Mouse (Mus musculus): ENCODE results near the gene Hspb7. TPM values are rescaled to one million over a fixed set of nuclear protein-coding genes. Genes with fewer than 3 reads are reported as not detected.

Hspb7 gene
- polyA plus RNA-seq, 1 experiment from 2014 or later: 4.7 TPM

- Histone ChIP-seq H3K4me3 (ENCODE audit: low read depth, low read length) (no peak overlapping the region), H3K4me1 (ENCODE audit: control insufficient read depth, insufficient read depth, low read length) (0 out of 2 replicates have a peak, but pooled peaks cover 4% of the 10 kb centered on the region), H3K27ac (ENCODE audit: low read length) (no peak overlapping the region), H3K27me3 (ENCODE audit: control insufficient read depth, insufficient read depth, low read length) (no peaks in the 10 kb centered on the region), H3K36me3 (ENCODE audit: control insufficient read depth, insufficient read depth, low read length) (no peaks in the 10 kb centered on the region), H3K4me2 (replicated peaks; ENCODE audit: low read depth, low read length) (no peak overlapping the region), H3K9me3 (ENCODE audit: control insufficient read depth, low read depth, low read length) (no peaks in the 10 kb centered on the region), H3K9ac (replicated peaks; ENCODE audit: low read depth, low read length) (no peak overlapping the region)
- ATAC-seq (ENCODE audit: insufficient number of reproducible peaks, insufficient read depth, low FRiP score, low read depth): peak; percentile 34; the same call in 1 of the 2 replicates
- 37% methylated on average over 12 of the region's 14 CpGs for WGBS
Observed at GRCm38 (mm10) chr4:141406516-141407299, 13.9 kb upstream of the Hspb7 start.

- WGBS: 92% methylated on average over 3 of the region's 3 CpGs
- Histone ChIP-seq H3K9me3 (ENCODE audit: control insufficient read depth, low read depth, low read length) (no peaks in the 10 kb centered on the region), H3K27ac (ENCODE audit: low read length) (no peak overlapping the region), H3K36me3 (ENCODE audit: control insufficient read depth, insufficient read depth, low read length) (no peaks in the 10 kb centered on the region), H3K4me2 (replicated peaks; ENCODE audit: low read depth, low read length) (no peak overlapping the region), H3K4me1 (ENCODE audit: control insufficient read depth, insufficient read depth, low read length) (0 out of 2 replicates have a peak, but pooled peaks cover 4% of the 10 kb centered on the region), H3K4me3 (ENCODE audit: low read depth, low read length) (no peak overlapping the region), H3K9ac (replicated peaks; ENCODE audit: low read depth, low read length) (no peak overlapping the region), H3K27me3 (ENCODE audit: control insufficient read depth, insufficient read depth, low read length) (no peaks in the 10 kb centered on the region)
- ATAC-seq (ENCODE audit: insufficient number of reproducible peaks, insufficient read depth, low FRiP score, low read depth): no peak
Observed at GRCm38 (mm10) chr4:141408577-141408976, 12.0 kb upstream of the Hspb7 start.

GRCm38 (mm10) chr4:141411430-141411992, 9.1 kb upstream of the Hspb7 start:
- no peak overlapping the region for H3K4me2 ChIP-seq (replicated peaks; ENCODE audit: low read depth, low read length)

GRCm38 (mm10) chr4:141415924-141416323, 4.7 kb upstream of the Hspb7 start, which contains the start of gene Clcnkb:
Gene Clcnkb (minus strand): TSS chr4:141416014.
- Histone ChIP-seq H3K9ac (replicated peaks; ENCODE audit: low read depth, low read length) (no peak within 1 kb of the TSS), H3K4me2 (replicated peaks; ENCODE audit: low read depth, low read length) (no peak within 1 kb of the TSS), H3K4me1 (ENCODE audit: control insufficient read depth, insufficient read depth, low read length) (peaks cover 9% of the 10 kb centered on the region; the same call in 1 of the 2 replicates), H3K27me3 (ENCODE audit: control insufficient read depth, insufficient read depth, low read length) (no peaks in the 10 kb centered on the region), H3K27ac (ENCODE audit: low read length) (no peak within 1 kb of the TSS), H3K9me3 (ENCODE audit: control insufficient read depth, low read depth, low read length) (no peaks in the 10 kb centered on the region), H3K4me3 (ENCODE audit: low read depth, low read length) (no peak within 1 kb of the TSS), H3K36me3 (ENCODE audit: control insufficient read depth, insufficient read depth, low read length) (no peaks in the 10 kb centered on the region)
- 67% methylated on average over 7 of the region's 7 CpGs for WGBS
- no peak for ATAC-seq (ENCODE audit: insufficient number of reproducible peaks, insufficient read depth, low FRiP score, low read depth)

More at GRCm38 (mm10) chr4:141411430-141411992, 9.1 kb upstream of the Hspb7 start:
- H3K27ac ChIP-seq (ENCODE audit: low read length): no peak overlapping the region
- H3K4me1 ChIP-seq (ENCODE audit: control insufficient read depth, insufficient read depth, low read length): no peaks in the 10 kb centered on the region
- WGBS: 15% methylated on average over 22 of the region's 22 CpGs
- no peaks in the 10 kb centered on the region for H3K27me3 ChIP-seq (ENCODE audit: control insufficient read depth, insufficient read depth, low read length)
- H3K4me3 ChIP-seq (ENCODE audit: low read depth, low read length): no peak overlapping the region
- no peak overlapping the region for H3K9ac ChIP-seq (replicated peaks; ENCODE audit: low read depth, low read length)
- H3K36me3 ChIP-seq (ENCODE audit: control insufficient read depth, insufficient read depth, low read length): no peaks in the 10 kb centered on the region
- H3K9me3 ChIP-seq (ENCODE audit: control insufficient read depth, low read depth, low read length): no peaks in the 10 kb centered on the region
- no peak for ATAC-seq (ENCODE audit: insufficient number of reproducible peaks, insufficient read depth, low FRiP score, low read depth)

GRCm38 (mm10) chr4:141419398-141420191, 984 bp upstream of the Hspb7 start:
- Histone ChIP-seq H3K4me1 (ENCODE audit: control insufficient read depth, insufficient read depth, low read length) (peaks cover 17% of the 10 kb centered on the region), H3K4me3 (ENCODE audit: low read depth, low read length) (no peak overlapping the region), H3K27ac (ENCODE audit: low read length) (no peak overlapping the region), H3K36me3 (ENCODE audit: control insufficient read depth, insufficient read depth, low read length) (no peaks in the 10 kb centered on the region), H3K9ac (replicated peaks; ENCODE audit: low read depth, low read length) (no peak overlapping the region), H3K9me3 (ENCODE audit: control insufficient read depth, low read depth, low read length) (no peaks in the 10 kb centered on the region), H3K4me2 (replicated peaks; ENCODE audit: low read depth, low read length) (no peak overlapping the region), H3K27me3 (ENCODE audit: control insufficient read depth, insufficient read depth, low read length) (no peaks in the 10 kb centered on the region)
- no peak for ATAC-seq (ENCODE audit: insufficient number of reproducible peaks, insufficient read depth, low FRiP score, low read depth)
- WGBS: 61% methylated on average over 27 of the region's 27 CpGs

DNA sequence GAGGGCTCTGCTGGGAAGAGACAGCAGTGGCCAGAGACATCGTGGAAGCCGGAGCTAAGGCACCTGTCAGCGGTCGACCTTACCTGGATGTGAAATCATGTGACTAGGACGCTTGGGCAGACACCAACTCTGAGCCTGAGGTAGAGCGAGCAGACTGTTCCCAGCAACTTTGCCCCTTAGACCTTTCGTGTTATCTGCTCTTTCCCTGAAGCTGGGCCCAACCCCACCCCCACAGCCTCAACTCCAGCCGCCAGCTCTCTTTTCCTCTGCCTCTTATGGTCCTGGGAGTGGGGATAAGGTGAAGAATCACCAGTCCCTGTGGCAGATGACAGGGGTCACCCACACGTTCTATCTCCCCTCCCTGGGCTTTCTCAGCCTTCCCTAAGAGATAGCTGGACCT, 307 bp downstream of the Hspb7 start:
- H3K4me2 ChIP-seq (replicated peaks; ENCODE audit: low read depth, low read length): no peak overlapping the region
- no peak for ATAC-seq (ENCODE audit: insufficient number of reproducible peaks, insufficient read depth, low FRiP score, low read depth)
- H3K4me3 ChIP-seq (ENCODE audit: low read depth, low read length): no peak overlapping the region
- H3K36me3 ChIP-seq (ENCODE audit: control insufficient read depth, insufficient read depth, low read length): no peaks in the 10 kb centered on the region
- 41% methylated on average over 9 of the region's 9 CpGs for WGBS
- no peak overlapping the region for H3K9ac ChIP-seq (replicated peaks; ENCODE audit: low read depth, low read length)
- H3K9me3 ChIP-seq (ENCODE audit: control insufficient read depth, low read depth, low read length): no peaks in the 10 kb centered on the region
- no peaks in the 10 kb centered on the region for H3K27me3 ChIP-seq (ENCODE audit: control insufficient read depth, insufficient read depth, low read length)
- H3K27ac ChIP-seq (ENCODE audit: low read length): peak overlapping the region; percentile 56; the same call in 1 of the 2 replicates
- H3K4me1 ChIP-seq (ENCODE audit: control insufficient read depth, insufficient read depth, low read length): peaks cover 24% of the 10 kb centered on the region

DNA sequence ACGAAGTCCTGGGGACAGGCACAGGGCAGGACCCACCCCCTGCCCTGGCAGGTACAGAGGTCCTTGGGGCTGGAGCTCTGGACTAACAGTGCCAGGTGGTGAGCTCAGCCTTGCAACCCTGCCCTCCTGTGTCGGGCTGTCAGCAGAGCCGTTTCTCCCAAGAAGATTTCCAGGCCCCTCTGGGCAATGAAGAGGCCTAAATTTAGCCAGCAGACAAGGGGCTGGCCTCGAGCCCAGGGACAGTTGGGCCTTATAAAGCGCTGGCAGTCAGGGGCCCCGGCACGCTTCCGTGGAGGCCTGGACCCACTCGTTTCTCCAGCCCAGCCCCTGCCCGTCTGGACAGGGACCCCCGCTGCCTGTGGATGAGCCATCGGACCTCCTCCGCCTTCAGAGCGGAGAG, 844 bp downstream of the Hspb7 start:
- H3K27ac ChIP-seq (ENCODE audit: low read length): peak overlapping the region; percentile 56
- peaks cover 30% of the 10 kb centered on the region for H3K4me1 ChIP-seq (ENCODE audit: control insufficient read depth, insufficient read depth, low read length)
- H3K9ac ChIP-seq (replicated peaks; ENCODE audit: low read depth, low read length): 0 out of 2 replicates have a peak overlapping the region, but pooled peaks have one; percentile 3
- WGBS: 39% methylated on average over 14 of the region's 14 CpGs
- H3K9me3 ChIP-seq (ENCODE audit: control insufficient read depth, low read depth, low read length): no peaks in the 10 kb centered on the region
- no peak overlapping the region for H3K4me2 ChIP-seq (replicated peaks; ENCODE audit: low read depth, low read length)
- H3K36me3 ChIP-seq (ENCODE audit: control insufficient read depth, insufficient read depth, low read length): no peaks in the 10 kb centered on the region
- H3K4me3 ChIP-seq (ENCODE audit: low read depth, low read length): no peak overlapping the region
- H3K27me3 ChIP-seq (ENCODE audit: control insufficient read depth, insufficient read depth, low read length): no peaks in the 10 kb centered on the region
- 0 out of 2 replicates have a peak, but pooled peaks have one; percentile 15 for ATAC-seq (ENCODE audit: insufficient number of reproducible peaks, insufficient read depth, low FRiP score, low read depth)

DNA sequence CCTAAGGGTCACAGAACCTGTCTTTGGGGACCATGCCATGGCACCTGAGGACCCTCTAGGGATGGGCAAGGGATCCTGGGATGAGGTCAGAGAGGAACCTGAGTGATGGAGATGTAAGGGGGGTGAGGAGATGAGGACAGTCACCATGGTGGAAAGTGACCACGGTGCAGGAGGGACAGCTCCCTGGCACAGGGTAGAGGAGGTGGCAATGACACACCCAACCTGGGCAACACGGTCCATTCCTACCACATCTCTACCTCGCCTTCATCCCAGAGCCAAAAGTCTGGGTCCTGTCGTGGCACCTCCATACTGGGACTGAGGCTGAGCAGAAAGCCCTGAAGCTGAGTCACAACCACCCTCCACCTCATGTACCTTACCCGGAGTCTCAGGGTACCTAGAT, 2.3 kb downstream of the Hspb7 start:
- ATAC-seq (ENCODE audit: insufficient number of reproducible peaks, insufficient read depth, low FRiP score, low read depth): no peak
- no peak overlapping the region for H3K27ac ChIP-seq (ENCODE audit: low read length)
- H3K4me2 ChIP-seq (replicated peaks; ENCODE audit: low read depth, low read length): peak overlapping the region; percentile 4; the same call in 1 of the 2 replicates
- no peak overlapping the region for H3K4me3 ChIP-seq (ENCODE audit: low read depth, low read length)
- no peaks in the 10 kb centered on the region for H3K27me3 ChIP-seq (ENCODE audit: control insufficient read depth, insufficient read depth, low read length)
- H3K9ac ChIP-seq (replicated peaks; ENCODE audit: low read depth, low read length): no peak overlapping the region
- peaks cover 33% of the 10 kb centered on the region for H3K4me1 ChIP-seq (ENCODE audit: control insufficient read depth, insufficient read depth, low read length)
- no peaks in the 10 kb centered on the region for H3K9me3 ChIP-seq (ENCODE audit: control insufficient read depth, low read depth, low read length)
- no peaks in the 10 kb centered on the region for H3K36me3 ChIP-seq (ENCODE audit: control insufficient read depth, insufficient read depth, low read length)
- WGBS: 77% methylated on average over 5 of the region's 5 CpGs
